Mouse (Mus musculus) stomach, embryonic 15.5 days (tissue): ENCODE measurements around the gene Akap7. TPM values are rescaled to one million over a fixed set of nuclear protein-coding genes. Genes with fewer than 3 reads are reported as not detected.

Experiments used
- ATAC-seq: fragments of 200-750 bp; cut with Nextera tagmentation; 2 replicates; pipeline ENCODE4 v1.8.0; 2017; ENCODE audit warnings: low read depth, moderate number of reproducible peaks, moderate TSS enrichment; ENCODE audit not compliant: insufficient read depth, low FRiP score
- H3K27ac ChIP-seq: fragments of 300-500 bp; sonication (generic); 2 replicates; pipeline ENCODE4 v1.5.1; 2015; ENCODE audit warnings: mild to moderate bottlenecking, inconsistent platforms
- H3K27me3 ChIP-seq: fragments of 300-500 bp; sonication (generic); replicated peaks from 2 replicates; pipeline ENCODE4 v1.6.1; 2015; ENCODE audit warnings: inconsistent platforms
- H3K36me3 ChIP-seq: fragments of 300-500 bp; sonication (generic); 2 replicates; pipeline ENCODE4 v1.6.1; 2015; ENCODE audit warnings: inconsistent platforms
- H3K4me1 ChIP-seq: fragments of 300-500 bp; sonication (generic); 2 replicates; pipeline ENCODE4 v1.6.1; 2015; ENCODE audit warnings: inconsistent platforms
- H3K4me2 ChIP-seq: fragments of 300-500 bp; sonication (generic); 2 replicates; pipeline ENCODE4 v1.6.1; 2015; ENCODE audit warnings: mild to moderate bottlenecking, inconsistent platforms
- H3K4me3 ChIP-seq: fragments of 300-500 bp; sonication (generic); replicated peaks from 2 replicates; pipeline ENCODE4 v1.5.1; 2015; ENCODE audit warnings: inconsistent platforms
- H3K9ac ChIP-seq: fragments of 300-500 bp; sonication (generic); 2 replicates; pipeline ENCODE4 v1.6.1; 2015; ENCODE audit warnings: inconsistent platforms
- H3K9me3 ChIP-seq: fragments of 300-500 bp; sonication (generic); 2 replicates; pipeline ENCODE4 v1.6.1; 2016; ENCODE audit warnings: inconsistent platforms
- WGBS: fragments of 180-500 bp; shearing (Covaris S2); methylation state at CpG from one replicate; pipeline ENCODE4 v1.1.7; 2015; 5-methylcytosine and 5-hydroxymethylcytosine counted together
- polyA plus RNA-seq: library from polyadenylated mRNA; unstranded; fragments of >200 nt; fragmentation: Nextera tagmentation; extraction: Ambion mirVana; gene quantifications from 2 replicates; pipeline ENCODE4 v1.2.1, GENCODE M21; 2015

Gene Akap7
- polyA plus RNA-seq, 1 experiment from 2014 or later: 29.1 TPM

GRCm38 (mm10) chr10:25318405-25318804 lies 10.7 kb upstream of the Akap7 start:
- WGBS: 69% methylated on average over 5 of the region's 5 CpGs
- H3K4me2 ChIP-seq: no peak overlapping the region
- no peaks in the 10 kb centered on the region for H3K27me3 ChIP-seq
- no peaks in the 10 kb centered on the region for H3K4me1 ChIP-seq
- ATAC-seq: no peak
- H3K36me3 ChIP-seq: no peaks in the 10 kb centered on the region
- no peak overlapping the region for H3K9ac ChIP-seq
- no peak overlapping the region for H3K27ac ChIP-seq
- H3K4me3 ChIP-seq: no peak overlapping the region
- H3K9me3 ChIP-seq: no peaks in the 10 kb centered on the region

GRCm38 (mm10) chr10:25317665-25318064 lies 10.0 kb upstream of the Akap7 start:
- H3K4me1 ChIP-seq: no peaks in the 10 kb centered on the region
- no peak for ATAC-seq

GRCm38 (mm10) chr10:25313856-25314584 lies 6.3 kb upstream of the Akap7 start:
- no peak for ATAC-seq
- Histone ChIP-seq H3K27ac (no peak overlapping the region), H3K9me3 (no peaks in the 10 kb centered on the region), H3K27me3 (no peaks in the 10 kb centered on the region), H3K4me1 (no peaks in the 10 kb centered on the region), H3K36me3 (no peaks in the 10 kb centered on the region), H3K9ac (no peak overlapping the region), H3K4me2 (no peak overlapping the region), H3K4me3 (no peak overlapping the region)
- WGBS: 22% methylated on average over 17 of the region's 17 CpGs

More at GRCm38 (mm10) chr10:25317665-25318064, 10.0 kb upstream of the Akap7 start:
- no peak overlapping the region for H3K9ac ChIP-seq
- H3K27me3 ChIP-seq: no peaks in the 10 kb centered on the region
- H3K4me2 ChIP-seq: no peak overlapping the region
- no peak overlapping the region for H3K4me3 ChIP-seq
- no peaks in the 10 kb centered on the region for H3K9me3 ChIP-seq
- no peaks in the 10 kb centered on the region for H3K36me3 ChIP-seq
- no peak overlapping the region for H3K27ac ChIP-seq

GRCm38 (mm10) chr10:25311554-25312212 lies 4.0 kb upstream of the Akap7 start:
- no peaks in the 10 kb centered on the region for H3K36me3 ChIP-seq
- WGBS: 57% methylated on average over 9 of the region's 9 CpGs
- no peaks in the 10 kb centered on the region for H3K4me1 ChIP-seq
- H3K4me2 ChIP-seq: no peak overlapping the region
- H3K4me3 ChIP-seq: no peak overlapping the region
- no peaks in the 10 kb centered on the region for H3K9me3 ChIP-seq
- H3K27ac ChIP-seq: no peak overlapping the region
- ATAC-seq: no peak
- H3K9ac ChIP-seq: no peak overlapping the region
- H3K27me3 ChIP-seq: no peaks in the 10 kb centered on the region

- Histone ChIP-seq H3K9me3 (no peaks in the 10 kb centered on the region), H3K27ac (no peak overlapping the region), H3K27me3 (no peaks in the 10 kb centered on the region), H3K36me3 (no peaks in the 10 kb centered on the region), H3K9ac (no peak overlapping the region), H3K4me3 (no peak overlapping the region), H3K4me1 (no peaks in the 10 kb centered on the region), H3K4me2 (no peak overlapping the region)
- WGBS: 74% methylated on average over 4 of the region's 4 CpGs
- ATAC-seq: no peak
Measured at GRCm38 (mm10) chr10:25310736-25311135, 3.1 kb upstream of the Akap7 start.

GRCm38 (mm10) chr10:25309996-25310395 lies 2.3 kb upstream of the Akap7 start:
- Histone ChIP-seq H3K4me2 (no peak overlapping the region), H3K4me3 (no peak overlapping the region), H3K27ac (no peak overlapping the region), H3K36me3 (no peaks in the 10 kb centered on the region), H3K4me1 (no peaks in the 10 kb centered on the region), H3K9me3 (no peaks in the 10 kb centered on the region), H3K9ac (no peak overlapping the region), H3K27me3 (no peaks in the 10 kb centered on the region)
- WGBS: 84% methylated on average over 5 of the region's 5 CpGs
- ATAC-seq: no peak

- Histone ChIP-seq H3K9ac (no peak overlapping the region), H3K4me3 (no peak overlapping the region), H3K27me3 (no peaks in the 10 kb centered on the region), H3K4me1 (no peaks in the 10 kb centered on the region), H3K9me3 (no peaks in the 10 kb centered on the region), H3K4me2 (no peak overlapping the region), H3K36me3 (no peaks in the 10 kb centered on the region), H3K27ac (no peak overlapping the region)
- no peak for ATAC-seq
- WGBS: 70% methylated on average over 6 of the region's 6 CpGs
Measured at GRCm38 (mm10) chr10:25305146-25305545, 2.5 kb downstream of the Akap7 start.

GRCm38 (mm10) chr10:25304608-25305007 lies 3.1 kb downstream of the Akap7 start:
- H3K4me2 ChIP-seq: no peak overlapping the region
- 94% methylated on average over 2 of the region's 2 CpGs for WGBS
- H3K36me3 ChIP-seq: no peaks in the 10 kb centered on the region

GRCm38 (mm10) chr10:25299031-25299529 lies 8.6 kb downstream of the Akap7 start:
- Histone ChIP-seq H3K27me3 (no peaks in the 10 kb centered on the region), H3K4me3 (no peak overlapping the region), H3K27ac (no peak overlapping the region; the same call in 1 of the 2 replicates), H3K9me3 (no peaks in the 10 kb centered on the region), H3K4me1 (peaks cover 16% of the 10 kb centered on the region), H3K4me2 (no peak overlapping the region), H3K36me3 (no peaks in the 10 kb centered on the region), H3K9ac (no peak overlapping the region)
- WGBS: 88% methylated on average over 15 of the region's 15 CpGs
- peak; percentile 53; the same call in 1 of the 2 replicates for ATAC-seq

More at GRCm38 (mm10) chr10:25304608-25305007, 3.1 kb downstream of the Akap7 start:
- Histone ChIP-seq H3K9ac (no peak overlapping the region), H3K27ac (no peak overlapping the region), H3K4me3 (no peak overlapping the region), H3K4me1 (no peaks in the 10 kb centered on the region), H3K9me3 (no peaks in the 10 kb centered on the region), H3K27me3 (no peaks in the 10 kb centered on the region)
- no peak for ATAC-seq

- Histone ChIP-seq H3K36me3 (no peaks in the 10 kb centered on the region), H3K4me3 (peak overlapping the region; percentile 73), H3K9me3 (no peaks in the 10 kb centered on the region), H3K27me3 (no peaks in the 10 kb centered on the region), H3K4me1 (peaks cover 16% of the 10 kb centered on the region), H3K4me2 (peak overlapping the region; percentile 53), H3K27ac (peak overlapping the region; percentile 96), H3K9ac (no peak overlapping the region)
- no peak for ATAC-seq
- WGBS: 66% methylated on average over 4 of the region's 4 CpGs
Measured at GRCm38 (mm10) chr10:25298264-25298671, 9.4 kb downstream of the Akap7 start.

- Histone ChIP-seq H3K4me2 (peak overlapping the region; percentile 53), H3K27me3 (no peaks in the 10 kb centered on the region), H3K4me3 (peak overlapping the region; percentile 73), H3K36me3 (no peaks in the 10 kb centered on the region), H3K9me3 (no peaks in the 10 kb centered on the region), H3K27ac (peak overlapping the region; percentile 96), H3K9ac (no peak overlapping the region), H3K4me1 (peaks cover 16% of the 10 kb centered on the region)
- no peak for ATAC-seq
- WGBS: 16% methylated on average over 12 of the region's 12 CpGs
Measured at GRCm38 (mm10) chr10:25297666-25298263, 9.9 kb downstream of the Akap7 start.
